Mouse (Mus musculus): Measurements from ENCODE around the gene Kif2c.
A peak's percentile ranks its signal among the peaks of the same experiment; 100 is the strongest.

DNA sequence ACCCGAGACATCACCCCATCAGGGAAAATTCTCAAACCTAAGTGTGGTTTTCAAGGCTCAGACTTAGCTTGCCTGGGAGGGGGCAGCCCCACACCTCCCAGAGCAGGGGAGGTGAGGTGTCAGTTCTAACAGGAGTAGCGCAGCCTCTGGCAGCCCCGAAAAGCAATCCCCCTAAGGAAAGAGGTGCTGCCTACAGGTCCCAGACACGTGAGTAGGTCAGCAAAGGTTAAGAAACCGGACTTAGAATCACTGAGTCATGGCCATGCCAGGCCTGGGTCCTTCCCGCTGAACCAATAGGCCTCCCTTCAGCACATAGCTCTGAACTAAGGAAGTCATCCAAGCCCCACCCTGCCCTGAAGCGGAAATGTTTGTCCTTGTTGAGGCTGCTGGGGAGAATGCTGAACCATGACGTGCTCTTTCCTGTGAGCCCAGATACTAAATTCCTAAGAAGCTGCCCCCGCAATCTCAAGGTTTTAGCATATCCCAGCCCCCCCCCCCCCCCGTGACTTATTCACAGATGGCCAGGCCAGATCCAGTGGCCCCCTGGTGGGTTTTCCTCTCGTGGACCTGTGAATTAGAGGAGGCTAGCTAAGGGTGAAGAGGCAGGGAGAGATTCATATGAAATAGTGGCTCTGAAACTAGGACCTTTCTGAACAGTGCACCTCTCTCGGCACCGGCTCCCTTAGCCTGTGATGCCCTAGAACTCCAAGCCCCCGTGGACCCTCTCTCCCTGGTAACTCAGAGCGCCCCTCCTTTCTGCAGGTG lies 56.3 kb downstream of the Kif2c start:
- TF ChIP-seq CTCF (IDR thresholded peaks at IDR 0.05; ENCODE audit: extremely low read depth, insufficient read depth, low read length) = no peak
- TF ChIP-seq POLR2A (IDR thresholded peaks at IDR 0.05; ENCODE audit: extremely low read depth, insufficient read depth, low read length) = peak; percentile 36; the same call in 1 of the 2 replicates

Data from cortical plate, adult 2 months (tissue).